Mouse (Mus musculus) ES-E14 (cell line): ENCODE measurements around the gene Spata17. TPM values are rescaled to one million over a fixed set of nuclear protein-coding genes. Genes with fewer than 3 reads are reported as not detected.

ENCODE experiments used
- DNase-seq: peaks from one replicate; pipeline ENCODE4 v3.0.0-alpha.2; 2013; ENCODE audit warnings: low read depth, low spot score
- H3K27ac ChIP-seq: 2 replicates; pipeline ENCODE4 v1.5.1; 2012; ENCODE audit warnings: low read depth, mild to moderate bottlenecking, low read length, moderate library complexity, mixed read lengths; ENCODE audit not compliant: poor library complexity, insufficient read depth, severe bottlenecking
- H3K36me3 ChIP-seq: 2 replicates; pipeline ENCODE4 v1.6.1; 2012; ENCODE audit warnings: mild to moderate bottlenecking, low read length, moderate library complexity, mixed read lengths; ENCODE audit not compliant: control insufficient read depth, poor library complexity, insufficient read depth, severe bottlenecking
- H3K4me1 ChIP-seq, 2 experiments: fragments of 150-350 bp in 1 of 2; sonication (generic) in 1 of 2; 2 replicates each; pipeline ENCODE4 v1.6.1; 2012; ENCODE audit warnings: low read length in 2 of 2, mild to moderate bottlenecking in 1 of 2, mixed read lengths in 1 of 2; ENCODE audit not compliant: control insufficient read depth in 2 of 2, insufficient read depth in 2 of 2, poor library complexity in 1 of 2
- H3K4me3 ChIP-seq, 2 experiments: fragments of 150-350 bp in 1 of 2; sonication (generic) in 1 of 2; 2 replicates each; pipeline ENCODE4 v1.5.1; 2012; ENCODE audit warnings: low read length in 2 of 2, low read depth in 1 of 2, mild to moderate bottlenecking in 1 of 2, mixed read lengths in 1 of 2; ENCODE audit not compliant: insufficient read depth in 1 of 2, poor library complexity in 1 of 2, severe bottlenecking in 1 of 2
- H3K9ac ChIP-seq: 2 replicates; pipeline ENCODE4 v1.6.1; 2012; ENCODE audit warnings: low read depth, mild to moderate bottlenecking, low read length, mixed read lengths; ENCODE audit not compliant: poor library complexity, insufficient read depth, severe bottlenecking
- H3K9me3 ChIP-seq: fragments of 150-350 bp; sonication (generic); 2 replicates; pipeline ENCODE4 v1.6.1; 2012; ENCODE audit warnings: low read depth, mild to moderate bottlenecking, low read length; ENCODE audit not compliant: control insufficient read depth, insufficient read depth
- CHD2 ChIP-seq: IDR thresholded peaks from 2 replicates; pipeline ENCODE4 v1.6.1; 2014; ENCODE audit warnings: mild to moderate bottlenecking, low read depth, low read length, inconsistent platforms
- HCFC1 ChIP-seq: IDR thresholded peaks from 2 replicates; pipeline ENCODE4 v1.6.1; 2012; ENCODE audit warnings: low read length, inconsistent platforms, borderline replicate concordance; ENCODE audit not compliant: insufficient read depth
- MAFK ChIP-seq: IDR thresholded peaks from 2 replicates; pipeline ENCODE4 v1.6.1; 2014; ENCODE audit warnings: mild to moderate bottlenecking, low read depth, low read length, inconsistent platforms; ENCODE audit not compliant: insufficient read depth
- ZC3H11A ChIP-seq: IDR thresholded peaks from 2 replicates; pipeline ENCODE4 v1.6.1; 2012; ENCODE audit warnings: low read depth, mild to moderate bottlenecking, inconsistent platforms, low read length, borderline replicate concordance
- ZNF384 ChIP-seq: IDR thresholded peaks from 2 replicates; pipeline ENCODE4 v1.6.1; 2012; ENCODE audit warnings: low read depth, low read length, inconsistent platforms
- in situ Hi-C, 2 experiments: fragments of 600-800 bp; cut with MboI; formaldehyde crosslinking; loops; one replicate each; pipeline ENCODE4 v1.15.1; 2025; ENCODE audit warnings: low sequenced_read_pairs in 2 of 2, inconsistent platforms in 1 of 2; ENCODE audit not compliant: unreplicated experiment in 2 of 2
- total RNA-seq: library from RNA; depleted of rRNA; stranded (reverse); fragments of 300-350 nt; gene quantifications from 2 replicates; pipeline ENCODE4 v1.2.3, GENCODE M21; 2012

Gene Spata17
- total RNA-seq, 1 experiment, result 0.36 TPM

- Histone ChIP-seq H3K9me3 (no peaks in the 10 kb centered on the region), H3K27ac (no peak overlapping the region), H3K9ac (no peak overlapping the region), H3K4me1 (peaks cover 0 to 4% of the 10 kb centered on the region in 2 experiments; a peak in 1 of 4 replicates), H3K36me3 (no peaks in the 10 kb centered on the region), H3K4me3 (no peak overlapping the region)
- in situ Hi-C loops, result no loop called here
- TF ChIP-seq MAFK (no peak), CHD2 (no peak), ZC3H11A (no peak)
- no peak for DNase-seq
Observed at GRCm38 (mm10) chr1:187125733-187126132, 89.5 kb downstream of the Spata17 start.

- Histone ChIP-seq H3K4me1 (peaks cover 0 to 4% of the 10 kb centered on the region in 2 experiments; a peak in 1 of 4 replicates), H3K36me3 (no peaks in the 10 kb centered on the region), H3K9ac (no peak overlapping the region), H3K4me3 (no peak overlapping the region), H3K9me3 (no peaks in the 10 kb centered on the region), H3K27ac (no peak overlapping the region)
- TF ChIP-seq MAFK, result no peak
- no peak for TF ChIP-seq ZC3H11A
- TF ChIP-seq ZNF384, result no peak
- TF ChIP-seq CHD2, result no peak
- TF ChIP-seq HCFC1, result no peak
- in situ Hi-C loops, result no loop called here
- DNase-seq, result no peak
Observed at GRCm38 (mm10) chr1:187124967-187125366, 90.3 kb downstream of the Spata17 start.

- Histone ChIP-seq H3K4me1 (no peaks in the 10 kb centered on the region), H3K4me3 (no peak overlapping the region), H3K27ac (no peak overlapping the region), H3K9me3 (no peaks in the 10 kb centered on the region), H3K36me3 (no peaks in the 10 kb centered on the region), H3K9ac (no peak overlapping the region)
- in situ Hi-C loops, result no loop called here
- TF ChIP-seq CHD2 (no peak), ZNF384 (no peak), ZC3H11A (no peak), MAFK (no peak), HCFC1 (no peak)
- no peak for DNase-seq
Observed at GRCm38 (mm10) chr1:187119300-187119699, 96.0 kb downstream of the Spata17 start.

GRCm38 (mm10) chr1:187118108-187118507 is 97.2 kb downstream of the Spata17 start:
- H3K9ac ChIP-seq, result no peak overlapping the region
- H3K27ac ChIP-seq, result no peak overlapping the region
- TF ChIP-seq MAFK (no peak), ZNF384 (no peak), HCFC1 (no peak), CHD2 (no peak), ZC3H11A (no peak)
- no peaks in the 10 kb centered on the region for H3K4me1 ChIP-seq
- in situ Hi-C loops, result no loop called here
- no peaks in the 10 kb centered on the region for H3K36me3 ChIP-seq
- DNase-seq, result no peak
- H3K9me3 ChIP-seq, result no peaks in the 10 kb centered on the region
- no peak overlapping the region for H3K4me3 ChIP-seq

- TF ChIP-seq ZC3H11A (no peak), MAFK (no peak), CHD2 (no peak), ZNF384 (no peak), HCFC1 (no peak)
- in situ Hi-C loops, result no loop called here
Observed at GRCm38 (mm10) chr1:187113716-187114115, 101.5 kb downstream of the Spata17 start.

More at GRCm38 (mm10) chr1:187113716-187114115, 101.5 kb downstream of the Spata17 start:
- DNase-seq, result no peak
- Histone ChIP-seq H3K27ac (no peak overlapping the region), H3K4me3 (no peak overlapping the region), H3K9ac (no peak overlapping the region), H3K9me3 (no peaks in the 10 kb centered on the region), H3K4me1 (no peaks in the 10 kb centered on the region), H3K36me3 (no peaks in the 10 kb centered on the region)
